Mouse (Mus musculus): Measurements from ENCODE around the gene 1700001C19Rik.
A peak's percentile ranks its signal among the peaks of the same experiment; 100 is the strongest.

GRCm38 (mm10) chr17:47482401-47482800 lies 45.2 kb upstream of the 1700001C19Rik start:
- TF ChIP-seq POLR2A (IDR thresholded peaks at IDR 0.05; ENCODE audit: low read depth, low read length), result no peak
- TF ChIP-seq CTCF (IDR thresholded peaks at IDR 0.05; ENCODE audit: extremely low read depth, insufficient read depth, insufficient read length, insufficient replicate concordance), result peak; percentile 53; the same call in 1 of the 2 replicates

Data from spleen, adult 2 months (tissue).